Mouse (Mus musculus): ENCODE measurements at regions not wholly inside any gene's neighbourhood (a gene's known extent, or its start where the extent isn't known, plus 50 kb on each side); places are given as distances from the start of the nearest gene placed in this dataset.
"Not testable (repeated sequence)": the region's sequence is repeated elsewhere in the genome, so short reads cannot be mapped to it uniquely, and the experiment has no call there.

GRCm38 (mm10) chr14:71113198-71113597 is 513.6 kb upstream of the Fam160b2 start:
- DNase-seq (ENCODE audit: low read depth, low spot score), result no peak

- no peak for DNase-seq (ENCODE audit: low read depth, low spot score)
Measured at GRCm38 (mm10) chr14:71104617-71105016, 505.0 kb upstream of the Fam160b2 start.

GRCm38 (mm10) chr14:71103955-71104354 is 504.3 kb upstream of the Fam160b2 start:
- DNase-seq (ENCODE audit: low read depth, low spot score), result no peak

- DNase-seq (ENCODE audit: low read depth, low spot score), result no peak
Measured at GRCm38 (mm10) chr14:71095661-71096422, 496.2 kb upstream of the Fam160b2 start.

GRCm38 (mm10) chr14:71092626-71093326 is 493.1 kb upstream of the Fam160b2 start:
- DNase-seq (ENCODE audit: low read depth, low spot score), result no peak

- DNase-seq (ENCODE audit: low read depth, low spot score), result no peak
Measured at GRCm38 (mm10) chr14:71085721-71086120, 486.1 kb upstream of the Fam160b2 start.

- no peak for DNase-seq (ENCODE audit: low read depth, low spot score)
Measured at GRCm38 (mm10) chr14:71082327-71082726, 482.7 kb upstream of the Fam160b2 start.

- DNase-seq (ENCODE audit: low read depth, low spot score), result no peak
Measured at GRCm38 (mm10) chr14:71075671-71076070, 476.0 kb upstream of the Fam160b2 start.

- no peak for DNase-seq (ENCODE audit: low read depth, low spot score)
Measured at GRCm38 (mm10) chr14:71074019-71074418, 474.4 kb upstream of the Fam160b2 start.

GRCm38 (mm10) chr14:71065669-71066068 is 466.0 kb upstream of the Fam160b2 start:
- no peak for DNase-seq (ENCODE audit: low read depth, low spot score)

GRCm38 (mm10) chr14:71056601-71057000 is 457.0 kb upstream of the Fam160b2 start:
- no peak for DNase-seq (ENCODE audit: low read depth, low spot score)

GRCm38 (mm10) chr14:71055480-71055879 is 455.8 kb upstream of the Fam160b2 start:
- no peak for DNase-seq (ENCODE audit: low read depth, low spot score)

GRCm38 (mm10) chr14:71053788-71054641 is 454.4 kb upstream of the Fam160b2 start:
- DNase-seq (ENCODE audit: low read depth, low spot score), result no peak

GRCm38 (mm10) chr14:71047096-71047495 is 447.5 kb upstream of the Fam160b2 start:
- peak; percentile 52 for DNase-seq (ENCODE audit: low read depth, low spot score)

GRCm38 (mm10) chr14:71043879-71044770 is 444.5 kb upstream of the Fam160b2 start:
- DNase-seq (ENCODE audit: low read depth, low spot score), result not testable (repeated sequence)

GRCm38 (mm10) chr14:71036620-71037019 is 437.0 kb upstream of the Fam160b2 start:
- DNase-seq (ENCODE audit: low read depth, low spot score), result no peak

- DNase-seq (ENCODE audit: low read depth, low spot score), result no peak
Measured at GRCm38 (mm10) chr14:71033586-71033985, 434.0 kb upstream of the Fam160b2 start.

GRCm38 (mm10) chr14:71030164-71030880 is 430.7 kb upstream of the Fam160b2 start:
- no peak for DNase-seq (ENCODE audit: low read depth, low spot score)

All from mesoderm, embryonic 11.5 days (tissue).